Mouse (Mus musculus): ENCODE results near the gene Tesk1.

Gene Tesk1

DNA sequence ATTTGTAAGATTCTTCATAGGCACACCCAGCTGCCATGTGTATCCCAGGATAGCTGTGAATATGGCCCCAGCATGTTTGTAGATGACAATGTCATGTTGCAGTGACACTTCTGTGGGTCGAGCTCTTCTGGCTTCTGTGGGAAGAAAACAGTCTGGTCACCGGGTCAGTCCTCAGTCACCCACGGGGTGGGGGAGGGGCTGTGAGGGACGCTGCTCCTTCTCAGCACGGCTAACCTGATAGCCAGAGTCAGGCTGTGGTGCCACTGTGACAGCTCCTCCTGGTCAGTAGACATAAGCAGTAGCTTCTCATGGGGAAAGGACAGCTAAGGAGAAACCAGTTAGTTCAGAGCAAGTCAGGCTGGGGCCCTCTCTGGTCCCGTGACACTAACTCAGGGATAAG is 54.8 kb downstream of the Tesk1 start:
- no peak for DNase-seq

GRCm38 (mm10) chr4:43497405-43497804 is 55.7 kb downstream of the Tesk1 start:
- DNase-seq = peak; percentile 70 to 74
